Mouse (Mus musculus) layer of hippocampus, postnatal 25 days (tissue): ENCODE measurements around the gene Zbp1. TPM values are rescaled to one million over a fixed set of nuclear protein-coding genes. Genes with fewer than 3 reads are reported as not detected.

Experiments used
- DNase-seq, 2 experiments: peaks; one replicate each; pipeline ENCODE4 v3.0.0; 2022; ENCODE audit warnings: mixed read lengths in 2 of 2, low spot score in 1 of 2; ENCODE audit errors: extremely low spot score in 1 of 2
- total RNA-seq, 2 experiments: library from RNA; stranded (reverse); gene quantifications; 2 replicates each; pipeline ENCODE4 v1.2.3; 2021

Zbp1 gene
- total RNA-seq, 2 experiments from 2014 or later = not detected

DNA sequence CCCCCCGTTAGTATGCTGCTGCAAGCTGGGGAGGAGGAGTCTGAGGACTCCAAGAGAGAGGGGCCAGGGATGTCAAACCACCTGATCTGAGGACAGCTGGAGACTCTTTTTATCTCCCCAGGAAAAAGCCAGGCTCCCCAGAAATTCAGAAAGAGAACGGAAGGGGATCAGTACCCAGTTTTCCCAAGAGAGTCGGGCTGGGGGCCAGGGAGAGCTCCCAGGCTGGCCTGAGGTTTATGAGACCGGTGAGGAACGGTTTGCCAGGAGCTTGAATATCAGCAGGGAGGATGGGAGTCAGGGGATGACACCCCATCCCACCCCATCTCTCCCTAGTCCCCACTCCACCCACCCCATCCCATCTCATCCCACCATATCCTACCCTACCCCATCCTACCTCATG is 37.2 kb downstream of the Zbp1 start:
- no peak for DNase-seq

DNA sequence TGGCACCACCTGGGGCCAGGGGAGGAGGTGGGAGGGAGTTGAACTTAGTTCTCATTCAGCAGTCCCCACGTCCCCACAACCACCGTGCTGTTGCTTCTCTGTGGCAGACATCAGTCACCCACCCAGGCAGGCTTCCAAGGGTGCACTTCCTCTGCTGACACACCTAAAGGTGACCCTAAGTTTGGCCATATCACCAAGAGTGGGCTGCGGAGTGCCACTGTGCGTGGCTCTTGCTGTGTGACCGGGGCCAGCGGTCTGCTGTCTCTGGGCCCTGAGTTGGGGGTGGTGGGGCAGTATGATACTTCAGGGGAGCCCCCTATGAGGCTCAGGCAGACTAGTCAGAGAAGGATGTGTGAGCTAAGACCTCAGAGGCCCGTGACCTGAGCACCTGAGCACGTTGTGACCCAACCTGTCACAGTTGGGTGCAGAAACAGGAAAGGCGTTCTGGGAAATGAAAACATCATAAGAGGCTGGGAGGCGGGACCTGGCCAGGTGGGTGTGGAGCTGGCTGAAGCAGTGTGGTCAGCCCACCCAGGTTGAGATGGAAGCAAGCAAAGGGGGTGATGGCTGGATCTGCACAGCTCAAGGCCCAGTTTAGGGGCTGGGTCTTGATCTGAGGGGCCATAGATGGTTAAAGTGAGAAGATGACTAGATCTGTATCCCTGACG is 37.9 kb downstream of the Zbp1 start:
- no peak for DNase-seq

DNA sequence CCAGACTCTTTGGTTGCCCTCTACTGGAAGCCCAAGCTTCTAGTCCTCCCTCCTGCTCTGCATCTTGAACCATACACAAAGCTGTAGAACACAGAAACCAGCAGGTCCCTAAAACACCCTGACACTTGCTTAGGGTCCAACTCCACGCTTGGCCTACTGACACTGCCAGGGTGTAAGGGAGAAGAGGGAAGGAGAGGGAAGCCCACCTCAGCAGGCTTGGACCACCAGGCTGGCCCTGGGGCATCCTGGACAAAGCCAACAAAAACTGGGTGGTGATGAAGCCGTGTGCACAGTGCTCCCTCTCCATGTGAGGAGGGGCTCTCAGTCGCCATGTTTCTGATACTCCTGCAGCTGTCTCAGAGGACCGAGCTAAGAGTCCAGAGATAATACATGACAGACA is 38.7 kb downstream of the Zbp1 start:
- no peak for DNase-seq

DNA sequence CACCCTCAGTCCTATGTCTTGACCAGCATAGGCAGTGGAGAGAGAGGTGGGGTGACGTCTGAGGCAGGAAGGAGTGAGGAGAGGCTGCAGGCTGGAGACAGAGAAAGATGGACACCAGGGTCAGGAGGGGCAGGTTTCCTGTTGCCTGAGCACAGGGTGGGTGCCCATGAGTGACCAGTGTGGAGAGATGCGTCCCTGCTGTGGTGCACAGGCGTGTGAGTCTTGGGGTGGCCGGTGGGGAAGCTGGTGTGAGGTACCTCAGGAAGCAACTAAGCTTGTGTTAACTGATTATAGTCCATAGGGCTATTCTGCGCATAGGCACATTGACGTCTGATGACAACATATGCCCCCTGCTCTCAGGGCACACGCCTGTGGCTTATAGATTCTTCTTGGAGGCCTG is 39.7 kb downstream of the Zbp1 start:
- DNase-seq = no peak

DNA sequence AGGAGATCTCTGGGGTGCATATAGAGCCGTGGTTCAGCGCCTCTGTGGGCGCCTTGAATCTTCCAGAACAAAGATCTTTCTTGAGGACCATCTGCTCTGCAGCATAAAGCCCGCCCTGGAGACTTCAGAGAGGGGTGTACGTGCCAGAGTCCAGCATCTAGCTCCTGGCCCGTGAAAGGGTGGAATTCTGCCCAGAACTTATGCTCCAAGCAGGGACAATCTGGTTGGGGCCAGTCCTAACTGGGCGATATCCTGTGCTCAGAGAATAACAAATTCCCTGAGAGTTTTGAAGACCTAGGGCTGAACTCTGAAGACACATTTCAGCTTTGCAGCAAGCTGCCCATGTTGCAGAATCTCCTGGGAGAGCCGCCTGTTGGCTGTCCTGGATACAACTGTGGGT is 40.8 kb downstream of the Zbp1 start:
- no peak for DNase-seq

DNA sequence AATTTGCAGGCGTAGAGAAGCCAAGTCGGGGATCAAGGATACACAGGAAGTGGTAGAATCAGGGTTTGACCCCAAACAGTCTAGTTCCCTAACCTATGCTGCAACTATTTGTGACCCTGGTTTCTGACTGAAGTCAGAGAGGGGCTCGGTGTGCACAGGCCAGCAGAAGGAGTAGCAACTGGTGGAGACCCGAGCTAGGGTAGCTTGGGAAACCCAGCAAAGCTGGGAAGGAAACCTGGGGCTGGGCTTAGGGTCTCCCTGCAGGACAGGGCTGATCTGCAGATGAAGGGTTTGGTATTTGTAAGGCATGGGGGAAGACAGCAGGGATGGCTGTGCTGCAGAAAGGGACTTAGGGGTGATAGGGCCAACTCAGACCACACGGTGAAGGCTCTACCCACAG is 41.2 kb downstream of the Zbp1 start:
- DNase-seq = no peak

DNA sequence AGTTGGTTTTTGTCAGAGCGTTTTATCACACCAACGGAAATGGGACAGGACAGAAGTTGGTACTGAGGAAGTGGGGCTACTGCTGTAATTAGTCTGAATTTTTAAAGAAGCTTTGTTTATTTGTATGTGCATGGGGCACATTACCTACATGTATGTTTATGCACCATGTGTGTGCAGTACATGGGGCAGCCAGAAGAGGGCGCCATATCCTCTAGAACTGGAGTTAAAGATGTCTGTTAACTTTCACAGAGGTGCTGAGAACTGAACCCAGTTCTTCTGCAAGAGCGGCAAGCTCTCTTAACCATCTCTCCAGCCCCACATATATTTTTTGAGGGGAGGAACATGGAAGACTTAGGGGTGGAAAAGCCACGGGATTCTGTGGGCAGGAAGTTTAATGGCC is 43.0 kb downstream of the Zbp1 start:
- no peak for DNase-seq

DNA sequence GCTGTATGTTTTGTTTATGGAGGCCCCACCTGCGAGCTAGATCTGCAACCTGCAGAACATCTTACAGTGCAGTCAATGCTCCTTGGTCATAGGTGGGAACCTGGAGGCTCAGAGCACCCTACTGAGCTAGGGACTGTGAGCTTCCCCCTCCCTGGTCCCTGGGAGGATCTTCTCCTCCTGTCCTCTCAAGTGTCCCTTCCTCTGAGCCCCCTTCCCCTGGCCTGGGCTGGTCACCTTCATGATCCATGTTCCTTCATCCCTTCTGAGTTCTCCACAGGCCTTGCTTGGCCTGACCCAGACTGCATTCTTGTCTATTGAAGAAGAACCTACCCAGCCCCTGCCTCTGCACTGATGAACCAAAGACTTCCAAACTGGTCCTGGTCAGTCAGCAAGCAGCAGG is 44.2 kb downstream of the Zbp1 start:
- no peak for DNase-seq

DNA sequence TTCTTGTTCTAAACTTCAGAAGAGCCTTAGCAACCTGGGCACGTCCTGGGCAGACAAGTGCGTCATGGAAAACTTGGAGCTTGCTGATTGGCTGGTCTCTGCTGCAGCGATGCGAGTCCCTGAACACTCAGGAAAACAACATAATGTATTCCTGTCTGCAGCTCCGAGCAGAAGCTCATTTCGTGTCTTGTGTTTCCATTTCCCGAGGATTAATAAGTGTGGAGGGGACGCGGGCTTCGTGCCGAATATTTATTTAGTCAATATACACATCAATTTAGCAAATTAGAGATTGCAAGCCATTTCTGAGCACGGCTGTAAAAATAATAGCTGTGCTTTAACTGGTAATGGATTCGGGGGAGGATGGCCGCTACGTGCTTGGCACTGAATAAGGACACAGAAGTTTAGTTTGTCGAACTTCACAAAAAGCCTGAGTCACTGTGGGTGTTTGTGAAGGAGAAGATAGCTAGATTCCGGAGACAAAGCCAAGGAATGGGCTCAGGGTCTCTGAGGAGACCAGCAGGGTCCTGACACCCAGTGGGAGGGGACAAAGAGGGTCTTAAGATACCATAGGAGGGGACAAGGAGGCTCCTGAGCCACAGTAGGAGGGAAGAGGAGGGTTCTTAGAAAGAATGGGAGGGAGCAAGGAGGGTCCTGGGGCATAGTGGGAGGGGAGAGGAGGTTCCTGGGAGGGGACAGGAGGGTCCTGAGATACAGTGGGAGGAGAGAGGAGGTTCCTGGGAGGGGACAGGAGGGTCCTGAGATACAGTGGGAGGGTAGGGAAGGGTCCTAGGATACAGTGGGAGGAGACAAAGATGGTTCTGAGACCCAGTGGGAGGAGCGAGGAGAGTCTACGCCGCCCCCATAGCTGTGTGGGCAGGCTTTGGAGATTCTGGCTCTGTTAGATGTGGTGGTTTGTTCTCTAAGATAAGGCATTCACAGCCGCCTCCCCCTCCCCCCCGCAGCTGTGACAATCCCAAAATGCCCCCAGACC is 44.9 kb downstream of the Zbp1 start:
- peak; percentile 42 to 58 for DNase-seq

DNA sequence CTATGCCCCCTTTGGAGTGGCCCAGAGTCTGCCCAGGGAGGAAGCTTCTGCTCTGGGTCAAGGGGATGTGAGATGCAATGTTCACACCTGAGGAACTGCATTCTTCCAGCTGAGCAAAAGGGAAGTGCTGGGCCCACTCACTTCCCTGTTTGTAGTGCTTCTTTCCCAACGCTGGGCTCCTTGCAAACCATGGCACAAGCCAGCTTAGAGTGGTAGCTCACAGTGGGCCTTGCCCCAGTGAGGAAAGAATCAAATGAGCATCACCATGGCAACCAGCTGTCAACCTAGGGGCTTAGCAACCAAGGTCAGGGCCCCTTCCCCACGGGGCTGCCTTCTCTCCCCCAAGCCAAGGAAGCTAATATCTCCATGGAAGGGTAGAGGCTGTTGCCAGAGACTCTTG is 45.7 kb downstream of the Zbp1 start:
- DNase-seq = no peak

DNA sequence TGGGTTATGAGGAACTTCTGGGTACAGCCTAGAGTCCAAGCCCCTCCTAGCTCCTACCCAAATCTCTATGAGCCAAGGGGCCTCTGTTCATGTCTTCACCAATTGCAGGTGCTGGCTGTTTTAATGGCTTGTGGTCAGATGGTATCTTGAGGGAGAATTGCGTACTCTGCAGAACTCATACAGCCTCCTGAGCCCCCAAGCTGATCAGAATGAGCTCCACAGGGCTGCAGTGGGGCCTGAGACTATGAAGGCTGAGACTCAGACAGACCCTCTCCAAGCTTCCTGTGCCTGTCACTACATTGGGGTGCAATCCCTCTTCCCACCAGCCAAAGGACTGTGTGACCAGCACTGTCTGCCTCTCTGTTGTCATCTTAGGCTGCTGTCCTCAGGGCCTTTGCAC is 46.3 kb downstream of the Zbp1 start:
- DNase-seq = peak in 1 of 2 experiments; percentile 6

DNA sequence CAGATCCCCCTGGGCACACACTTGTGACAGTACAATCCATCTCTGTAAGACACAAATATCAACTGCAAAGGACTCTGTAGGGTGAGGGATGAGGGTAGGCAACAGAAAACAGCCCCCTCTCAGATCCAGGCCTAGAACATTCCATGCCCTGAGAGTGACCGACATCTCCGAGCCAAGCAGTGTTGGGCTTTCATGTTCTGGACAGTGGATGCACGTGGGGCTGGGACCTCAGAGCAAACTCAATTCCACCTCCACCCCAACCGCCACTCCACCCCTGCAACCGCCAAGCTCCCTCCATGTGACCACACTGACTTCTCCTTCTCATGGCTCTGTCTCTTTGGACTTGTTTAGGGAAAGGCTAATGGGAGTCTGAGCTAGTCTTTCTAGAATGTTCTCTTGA is 46.8 kb downstream of the Zbp1 start:
- DNase-seq = no peak

DNA sequence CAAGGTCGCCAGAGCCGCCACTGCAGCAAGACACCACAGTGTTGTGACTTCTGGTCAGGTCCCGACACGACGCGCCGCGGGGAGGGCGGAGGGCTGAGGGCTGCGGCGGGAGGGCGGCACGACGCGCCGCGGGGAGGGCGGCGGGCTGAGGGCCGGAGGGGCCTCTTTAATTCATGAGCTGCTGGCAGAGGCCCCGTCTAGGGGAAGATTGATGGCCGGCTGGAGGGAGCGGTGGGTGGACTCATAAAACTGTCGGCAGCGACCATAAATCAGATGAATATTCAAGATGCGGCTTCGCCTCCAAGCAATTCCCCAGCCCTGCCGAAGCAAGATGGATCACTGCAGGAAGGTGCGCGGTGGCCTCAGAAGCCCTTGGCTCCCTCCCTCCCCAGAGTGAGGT is 47.3 kb downstream of the Zbp1 start:
- DNase-seq = no peak

DNA sequence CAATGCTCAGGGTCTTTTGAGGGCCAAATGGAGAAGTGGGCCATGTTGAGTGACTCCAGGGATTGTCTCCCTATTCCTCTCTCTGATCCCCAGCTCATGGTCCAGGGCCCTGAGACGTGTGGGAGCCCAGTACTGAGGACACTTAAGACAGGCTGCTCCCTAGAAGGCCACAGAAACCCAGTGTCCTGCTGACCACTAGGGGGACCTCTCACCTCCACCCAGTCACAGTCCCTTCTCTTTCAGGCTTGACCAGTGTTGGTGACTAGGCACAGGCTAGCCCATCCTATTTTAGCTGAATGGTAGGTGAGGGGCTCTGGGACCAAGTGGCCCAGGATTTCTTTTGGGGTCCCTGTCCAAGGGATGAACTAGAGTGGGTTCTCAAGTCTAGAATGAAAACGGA is 48.0 kb downstream of the Zbp1 start:
- DNase-seq = no peak

DNA sequence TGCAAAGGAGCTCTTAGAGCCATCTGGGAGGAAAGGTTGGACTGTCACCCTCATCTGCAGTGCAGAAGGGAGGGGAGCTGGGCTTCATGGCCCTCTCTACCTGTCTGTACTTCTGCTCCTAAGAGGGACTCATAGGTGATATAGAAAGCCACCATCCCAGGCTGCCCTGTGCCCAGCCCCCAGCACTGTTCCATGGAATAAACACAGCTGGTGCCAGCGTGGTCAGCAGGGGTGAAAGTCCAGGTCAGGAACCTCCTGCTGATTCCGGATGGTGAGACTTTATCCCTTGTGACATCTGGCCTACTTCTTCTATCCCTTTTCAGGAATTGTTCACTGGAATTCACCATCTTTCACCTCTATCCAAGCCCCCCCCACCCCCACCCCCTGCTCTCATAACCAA is 48.6 kb downstream of the Zbp1 start:
- DNase-seq = no peak

DNA sequence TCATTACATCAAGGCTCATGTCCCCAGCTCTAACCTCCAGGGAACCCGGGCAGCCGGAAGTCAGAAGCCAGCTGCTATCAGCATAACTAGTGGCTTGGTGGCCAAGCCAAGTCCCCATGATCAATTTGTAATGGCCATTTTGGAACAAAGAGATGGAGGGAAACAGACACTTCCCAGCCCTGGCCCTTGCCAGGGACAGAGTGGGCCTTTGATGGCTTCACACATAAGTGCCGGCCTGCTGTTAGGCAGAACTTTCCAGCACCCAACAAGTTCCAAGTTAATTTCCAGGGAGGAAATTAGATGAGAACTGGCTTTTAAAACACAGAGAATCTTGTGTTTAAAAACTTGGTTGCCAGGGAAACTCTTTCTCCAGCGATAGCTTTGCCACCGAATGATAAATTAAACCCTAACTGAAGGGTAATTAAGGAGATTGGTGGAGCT is 50.3 kb downstream of the Zbp1 start:
- no peak for DNase-seq

DNA sequence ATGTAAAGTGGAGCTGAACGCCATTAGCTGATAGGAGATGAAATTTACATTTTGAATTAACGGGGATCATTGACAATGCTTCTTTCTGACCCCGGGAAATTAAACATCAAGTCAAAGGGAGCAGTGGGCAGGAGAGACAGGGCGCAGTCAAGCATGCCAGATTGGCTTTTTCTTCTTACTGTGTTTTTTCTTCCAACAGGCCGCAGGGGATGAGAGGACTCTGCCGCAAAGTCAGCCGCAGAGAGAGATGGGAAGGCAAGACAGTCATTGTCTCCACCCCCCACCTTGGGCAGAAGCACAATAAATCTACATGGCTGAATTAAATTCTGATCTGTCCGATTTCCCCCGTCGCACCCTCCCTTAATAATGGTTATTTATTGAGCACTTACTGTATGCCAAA is 53.4 kb downstream of the Zbp1 start:
- DNase-seq = no peak

DNA sequence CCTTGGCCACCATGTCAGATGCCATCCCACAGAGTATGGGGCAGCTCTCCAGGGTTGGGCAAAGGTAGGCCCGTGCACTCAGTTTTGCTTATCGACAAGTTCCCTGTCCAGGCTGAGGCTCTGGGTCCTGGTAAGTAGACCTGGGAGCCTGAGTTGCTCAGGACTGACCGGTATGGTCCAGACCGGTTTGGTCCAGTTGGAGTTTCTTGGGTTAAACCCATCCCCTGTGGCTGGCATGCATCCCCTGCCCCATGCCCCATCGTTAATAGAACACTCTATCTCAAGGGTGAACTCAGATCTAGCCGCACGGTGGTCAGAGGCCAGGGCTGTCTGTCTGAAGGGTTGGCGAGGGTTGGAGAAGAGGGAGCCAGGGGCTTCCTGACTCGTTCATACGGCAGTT is 53.8 kb downstream of the Zbp1 start:
- DNase-seq = no peak

DNA sequence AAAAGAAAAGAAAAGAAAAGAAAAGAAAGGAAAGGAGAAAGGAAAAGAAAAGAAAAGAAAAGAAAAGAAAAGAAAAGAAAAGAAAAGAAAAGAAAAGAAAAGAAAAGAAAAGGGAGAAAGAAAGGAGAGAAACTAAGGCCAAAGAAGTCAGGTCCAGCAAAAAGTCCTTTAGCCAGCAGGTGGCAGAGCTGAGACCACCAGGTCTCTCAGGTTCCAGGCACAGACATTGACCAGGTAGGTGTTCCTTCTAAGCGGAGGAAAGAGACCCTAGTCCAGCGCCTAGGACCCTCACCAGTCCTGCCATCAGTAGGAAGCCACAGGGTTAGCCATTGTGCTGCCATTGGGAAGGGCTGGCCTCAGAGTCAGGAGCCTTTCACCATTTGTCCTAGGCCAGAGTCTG is 54.4 kb downstream of the Zbp1 start:
- peak in 1 of 2 experiments; percentile 51 for DNase-seq

DNA sequence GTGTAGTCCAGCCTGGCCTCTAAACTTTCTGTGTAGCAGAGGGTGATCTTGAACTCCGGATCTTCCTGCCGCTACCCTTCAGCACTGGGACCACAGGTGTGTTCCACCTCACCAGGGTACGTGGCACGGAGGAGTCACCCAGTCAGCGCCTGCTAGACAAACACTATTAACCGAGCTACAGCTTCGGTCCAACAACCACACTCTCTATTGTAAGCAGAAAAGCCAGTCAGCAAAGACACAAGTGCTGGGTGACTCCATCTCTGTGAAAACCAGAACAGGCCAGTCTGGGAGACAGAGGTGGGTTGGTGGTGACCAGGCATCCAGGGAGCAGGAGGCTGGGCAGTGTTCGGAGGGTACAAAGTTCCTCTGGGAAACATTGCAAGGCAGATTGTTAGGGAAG is 55.3 kb downstream of the Zbp1 start:
- no peak for DNase-seq

DNA sequence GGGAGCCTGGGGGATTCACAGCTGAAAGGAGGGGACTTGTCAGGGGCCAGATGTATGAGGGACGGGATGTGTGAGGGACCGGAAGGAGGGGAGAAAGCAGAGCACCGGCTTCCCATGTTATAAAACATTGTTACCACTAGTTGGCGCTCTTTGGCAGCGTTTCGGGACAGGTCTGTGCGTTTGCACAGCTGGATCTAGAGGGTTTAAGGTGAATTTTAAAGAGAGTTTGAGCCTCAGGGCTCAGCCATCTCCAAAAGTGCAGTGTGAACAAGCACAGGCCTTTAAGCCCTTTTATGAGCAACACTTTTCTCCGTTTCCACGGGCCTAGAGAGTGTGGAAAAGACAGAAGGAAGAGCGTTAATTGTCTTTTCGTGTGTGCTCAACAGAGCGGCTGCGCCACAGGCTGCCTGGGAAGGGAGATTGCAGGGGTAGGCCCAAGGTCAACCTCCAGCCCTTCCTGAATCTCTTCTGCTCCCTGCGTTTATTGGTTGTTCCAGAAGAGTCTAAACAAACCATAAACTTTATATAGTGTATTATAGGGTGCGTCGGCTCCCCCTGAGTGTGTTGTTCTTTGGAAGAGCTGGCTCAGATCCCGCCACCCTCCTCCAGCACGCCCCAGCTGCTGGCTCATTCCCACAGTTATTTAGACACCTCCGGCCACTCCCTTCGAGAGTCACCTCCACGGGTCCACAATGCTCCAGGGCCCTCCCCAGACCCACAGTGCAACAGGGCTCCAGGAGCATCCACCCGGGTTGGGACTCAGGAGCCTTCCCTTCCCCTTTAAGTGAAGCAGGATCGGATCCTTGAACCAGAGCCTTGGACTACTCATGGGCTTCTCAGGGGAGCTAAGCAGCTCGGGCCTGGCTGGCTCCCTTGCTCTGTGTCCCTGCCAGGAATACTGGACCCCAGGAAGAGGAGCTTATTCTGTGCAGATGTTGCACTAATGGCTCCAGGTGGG is 59.1 kb downstream of the Zbp1 start:
- peak in 1 of 2 experiments; percentile 50 for DNase-seq
